8 mouse cellular contexts compared by ENCODE assay signal in genomic region chr3:89243609-89244008, GRCm38 (mm10). TPM values are rescaled to one million over a fixed set of nuclear protein-coding genes. Genes with fewer than 3 reads are reported as not detected.
DNase-seq lines count a peak whose midpoint lies in the region; ATAC-seq lines count a peak whose summit lies in the region.

No protein-coding gene starts in this region.

- H3K4me1 ChIP-seq in limb, embryonic 11.5 days (ENCODE audit: control insufficient read depth, insufficient read depth, low read length), result peaks cover 25% of the 10 kb centered on the region
- H3K4me1 ChIP-seq in midbrain, embryonic 10.5 days, result peaks cover 51% of the 10 kb centered on the region
- peaks cover 20% of the 10 kb centered on the region for H3K4me1 ChIP-seq in stomach, embryonic 14.5 days (ENCODE audit: control insufficient read depth, insufficient read depth, low read length)

- DNase-seq in heart, adult 11 months, result peak; percentile 90
- DNase-seq in heart, adult 8-10 months (ENCODE audit: low spot score), result no peak
- DNase-seq in cerebellum, postnatal 25 days, result peak; percentile 34 to 52
- DNase-seq in heart, postnatal 4 days, result peak; percentile 65
- peak; percentile 77 for DNase-seq in limb, embryonic 11.5 days (ENCODE audit: low spot score)
- DNase-seq in midbrain, embryonic 10.5 days (ENCODE audit: low spot score), result peak; percentile 58
- no peak for DNase-seq in right cerebral cortex, postnatal 25 days

- no peak overlapping the region for H3K9ac ChIP-seq in limb, embryonic 11.5 days (ENCODE audit: low read length)
- H3K9ac ChIP-seq in stomach, embryonic 14.5 days (replicated peaks; ENCODE audit: low read depth, low read length), result no peak overlapping the region

- H3K4me2 ChIP-seq in limb, embryonic 11.5 days (ENCODE audit: low read depth, severe bottlenecking), result peak overlapping the region; percentile 89
- peak overlapping the region; percentile 52 for H3K4me2 ChIP-seq in stomach, embryonic 14.5 days (replicated peaks; ENCODE audit: low read depth, low read length)

- H3K36me3 ChIP-seq in limb, embryonic 11.5 days (ENCODE audit: control insufficient read depth, insufficient read depth, low read length), result no peaks in the 10 kb centered on the region; the same call in 1 of the 2 replicates
- H3K36me3 ChIP-seq in midbrain, embryonic 10.5 days, result peaks cover 25% of the 10 kb centered on the region
- H3K36me3 ChIP-seq in stomach, embryonic 14.5 days (ENCODE audit: control insufficient read depth, insufficient read depth, low read length), result no peaks in the 10 kb centered on the region

- 0 out of 2 replicates have a peak, but pooled peaks have one; percentile 10 for ATAC-seq in limb, embryonic 11.5 days (ENCODE audit: insufficient number of reproducible peaks, low FRiP score, low TSS enrichment, low read depth)
- ATAC-seq in stomach, embryonic 14.5 days (ENCODE audit: insufficient number of reproducible peaks, insufficient read depth, low FRiP score, low read depth), result no peak

- no peaks in the 10 kb centered on the region for H3K27me3 ChIP-seq in limb, embryonic 11.5 days (ENCODE audit: control insufficient read depth, insufficient read depth, low read length)
- peaks cover 28% of the 10 kb centered on the region for H3K27me3 ChIP-seq in midbrain, embryonic 10.5 days (ENCODE audit: low read depth, poor library complexity, severe bottlenecking)
- no peaks in the 10 kb centered on the region for H3K27me3 ChIP-seq in stomach, embryonic 14.5 days (ENCODE audit: control insufficient read depth, insufficient read depth, low read length)

- 11% methylated on average over 14 of the region's 14 CpGs for WGBS in limb, embryonic 11.5 days
- 8% methylated on average over 14 of the region's 14 CpGs for WGBS in midbrain, embryonic 10.5 days
- WGBS in stomach, embryonic 14.5 days, result 10% methylated on average over 14 of the region's 14 CpGs

- H3K4me3 ChIP-seq in limb, embryonic 11.5 days (ENCODE audit: low read depth, low read length), result peak overlapping the region; percentile 78
- H3K4me3 ChIP-seq in midbrain, embryonic 10.5 days, result peak overlapping the region; percentile 86
- H3K4me3 ChIP-seq in stomach, embryonic 14.5 days (ENCODE audit: low read depth, low read length), result no peak overlapping the region

- no peaks in the 10 kb centered on the region for H3K9me3 ChIP-seq in limb, embryonic 11.5 days (ENCODE audit: control insufficient read depth, low read length)
- H3K9me3 ChIP-seq in midbrain, embryonic 10.5 days (replicated peaks), result no peaks in the 10 kb centered on the region
- no peaks in the 10 kb centered on the region for H3K9me3 ChIP-seq in stomach, embryonic 14.5 days (ENCODE audit: control insufficient read depth, low read depth, low read length)

- no peak overlapping the region for H3K27ac ChIP-seq in limb, embryonic 11.5 days (replicated peaks; ENCODE audit: low read depth, low read length)
- H3K27ac ChIP-seq in midbrain, embryonic 10.5 days (replicated peaks), result peak overlapping the region; percentile 93; the same call in 1 of the 2 replicates
- H3K27ac ChIP-seq in stomach, embryonic 14.5 days (ENCODE audit: low read length), result no peak overlapping the region

RNA-seq across cellular contexts. Expression of gene Krtcap2, which starts 2.2 kb away (rescaled TPM):
- 100 to 1,000 TPM in 1 of 4 experiments, 10 to 100 TPM in 3; 87.0 to 108 (median 89.4) TPM for total RNA-seq in heart, adult 8-10 months (2022)
- 100 to 1,000 TPM; 100 to 104 TPM for total RNA-seq in heart, postnatal 4 days (2021)
- polyA plus RNA-seq in limb, embryonic 11.5 days (2014; fragmentation: Nextera tagmentation; extraction: Ambion mirVana), result 272 and 295 TPM in 2 replicates
- polyA plus RNA-seq in midbrain, embryonic 10.5 days (2016; fragmentation: Nextera tagmentation; extraction: Ambion mirVana), result 268 and 282 TPM in 2 replicates
- 297 and 314 TPM in 2 replicates for polyA plus RNA-seq in stomach, embryonic 14.5 days (2014; fragmentation: Nextera tagmentation; extraction: Ambion mirVana)

RNA-seq across cellular contexts. Expression of gene Trim46, which starts 2.5 kb away (rescaled TPM):
- under 1 TPM; 0.34 to 0.87 (median 0.83) TPM for total RNA-seq in heart, adult 8-10 months (2022)
- total RNA-seq in heart, postnatal 4 days (2021), result 1 to 10 TPM; 1.3 to 1.6 TPM
- 4.0 and 5.5 TPM in 2 replicates for polyA plus RNA-seq in limb, embryonic 11.5 days (2014; fragmentation: Nextera tagmentation; extraction: Ambion mirVana)
- 5.7 and 11.5 TPM in 2 replicates for polyA plus RNA-seq in midbrain, embryonic 10.5 days (2016; fragmentation: Nextera tagmentation; extraction: Ambion mirVana)
- polyA plus RNA-seq in stomach, embryonic 14.5 days (2014; fragmentation: Nextera tagmentation; extraction: Ambion mirVana), result 4.9 and 5.1 TPM in 2 replicates

RNA-seq across cellular contexts. Expression of gene Muc1, which starts 14.8 kb away (rescaled TPM):
- total RNA-seq in heart, adult 8-10 months (2022), result under 1 TPM in 3 of 4 experiments, not detected in 1; 0.13 to 0.63 (median 0.49) TPM
- under 1 TPM; 0.61 to 0.74 TPM for total RNA-seq in heart, postnatal 4 days (2021)
- 0.68 TPM in 1 of 2 replicates, not detected in the other for polyA plus RNA-seq in limb, embryonic 11.5 days (2014; fragmentation: Nextera tagmentation; extraction: Ambion mirVana)
- 1.8 and 3.4 TPM in 2 replicates for polyA plus RNA-seq in midbrain, embryonic 10.5 days (2016; fragmentation: Nextera tagmentation; extraction: Ambion mirVana)
- polyA plus RNA-seq in stomach, embryonic 14.5 days (2014; fragmentation: Nextera tagmentation; extraction: Ambion mirVana), result 56.3 and 58.2 TPM in 2 replicates

RNA-seq across cellular contexts. Expression of gene Dpm3, which starts 15.5 kb away (rescaled TPM):
- 10 to 100 TPM; 49.1 to 65.7 (median 53.6) TPM for total RNA-seq in heart, adult 8-10 months (2022)
- total RNA-seq in heart, postnatal 4 days (2021), result 10 to 100 TPM; 51.6 to 61.0 TPM
- 93.3 and 106 TPM in 2 replicates for polyA plus RNA-seq in limb, embryonic 11.5 days (2014; fragmentation: Nextera tagmentation; extraction: Ambion mirVana)
- polyA plus RNA-seq in midbrain, embryonic 10.5 days (2016; fragmentation: Nextera tagmentation; extraction: Ambion mirVana), result 94.9 and 101 TPM in 2 replicates
- polyA plus RNA-seq in stomach, embryonic 14.5 days (2014; fragmentation: Nextera tagmentation; extraction: Ambion mirVana), result 144 and 186 TPM in 2 replicates

RNA-seq across cellular contexts. Expression of gene Mtx1, which starts 16.7 kb away (rescaled TPM):
- 10 to 100 TPM; 56.4 to 63.5 (median 59.5) TPM for total RNA-seq in heart, adult 8-10 months (2022)
- total RNA-seq in heart, postnatal 4 days (2021), result 10 to 100 TPM; 62.9 to 67.2 TPM
- 213 and 231 TPM in 2 replicates for polyA plus RNA-seq in limb, embryonic 11.5 days (2014; fragmentation: Nextera tagmentation; extraction: Ambion mirVana)
- 238 TPM in 2 replicates for polyA plus RNA-seq in midbrain, embryonic 10.5 days (2016; fragmentation: Nextera tagmentation; extraction: Ambion mirVana)
- polyA plus RNA-seq in stomach, embryonic 14.5 days (2014; fragmentation: Nextera tagmentation; extraction: Ambion mirVana), result 182 and 196 TPM in 2 replicates

Comparison
In these comparisons a context has a peak if more than half of its experiments do, and no peak if none do; other contexts are left out.
1. DNase-seq: peak in heart, adult 11 months (single experiment), cerebellum, postnatal 25 days (2 of 2), heart, postnatal 4 days (single experiment), limb, embryonic 11.5 days (single experiment) and midbrain, embryonic 10.5 days (single experiment); none in heart, adult 8-10 months (single experiment) and right cerebral cortex, postnatal 25 days (single experiment).
2. RNA of gene Muc1, which starts 14.8 kb away (polyA plus RNA-seq): 56.3 to 58.2 TPM in stomach, embryonic 14.5 days; 1.8 to 3.4 TPM in midbrain, embryonic 10.5 days and 0.68 TPM in limb, embryonic 11.5 days; every median in the first group is over 10 times any median in the second.